16 mouse cellular contexts compared by ENCODE assay signal in the genomic region with DNA sequence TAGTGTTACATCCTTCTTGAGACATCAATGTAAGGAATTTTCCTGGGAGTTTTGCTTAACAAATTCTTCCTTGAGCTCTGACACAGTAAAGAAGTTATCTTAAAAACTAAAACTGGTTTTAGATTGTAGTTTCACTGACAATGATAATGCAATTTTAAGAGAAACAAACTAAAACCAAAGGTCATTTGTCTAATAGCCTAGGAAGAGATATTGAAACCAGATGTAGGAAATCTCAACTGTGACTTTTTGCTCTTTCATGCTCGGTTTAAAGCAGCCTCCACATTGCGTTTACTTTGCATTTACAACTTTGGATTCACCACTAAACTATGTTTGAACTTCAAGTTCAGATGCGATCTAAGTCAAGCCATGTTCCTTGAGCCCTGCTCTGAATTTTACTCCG. TPM values are rescaled to one million over a fixed set of nuclear protein-coding genes. Genes with fewer than 3 reads are reported as not detected.
A peak's percentile ranks its signal among the peaks of the same experiment; 100 is the strongest.
DNase-seq lines count a peak whose midpoint lies in the region; ATAC-seq lines count a peak whose summit lies in the region.
"Had no signal": no experiment of that assay in that cellular context is flagged by ENCODE, and none has a peak within 500 bp of the region (broad histone marks: within the 10 kb centered on the region; RNA-seq: fewer than 3 reads in every experiment).

No protein-coding gene starts in this region.

- no peak overlapping the region for H3K9ac ChIP-seq in lung, embryonic 15.5 days
- no peak overlapping the region for H3K9ac ChIP-seq in neural tube, embryonic 14.5 days (replicated peaks; ENCODE audit: low read depth, low read length)
- H3K9ac ChIP-seq: forebrain, embryonic 13.5 days; heart, embryonic 13.5 days; liver, embryonic 13.5 days had no signal

- H3K9me3 ChIP-seq in lung, embryonic 15.5 days: no peaks in the 10 kb centered on the region
- H3K9me3 ChIP-seq in embryonic facial prominence, embryonic 10.5 days: no peaks in the 10 kb centered on the region
- H3K9me3 ChIP-seq in neural tube, embryonic 14.5 days (ENCODE audit: control insufficient read depth, low read length): no peaks in the 10 kb centered on the region
- H3K9me3 ChIP-seq: forebrain, embryonic 13.5 days; heart, embryonic 13.5 days; liver, embryonic 13.5 days had no signal

- H3K27ac ChIP-seq in lung, embryonic 15.5 days: 0 out of 2 replicates have a peak overlapping the region, but pooled peaks have one; percentile 48
- peak overlapping the region; percentile 81 for H3K27ac ChIP-seq in embryonic facial prominence, embryonic 10.5 days (replicated peaks)
- H3K27ac ChIP-seq in neural tube, embryonic 14.5 days (ENCODE audit: low read depth, low read length): no peak overlapping the region
- H3K27ac ChIP-seq: forebrain, embryonic 13.5 days; heart, embryonic 13.5 days; liver, embryonic 13.5 days had no signal

- no peak for ATAC-seq in lung, embryonic 15.5 days (ENCODE audit: borderline replicate concordance, extremely low read depth, low FRiP score, low TSS enrichment)
- ATAC-seq in neural tube, embryonic 14.5 days (ENCODE audit: low read depth): no peak
- ATAC-seq: Patski had no signal

- peaks cover 9% of the 10 kb centered on the region for H3K4me1 ChIP-seq in lung, embryonic 15.5 days
- peaks cover 27% of the 10 kb centered on the region for H3K4me1 ChIP-seq in embryonic facial prominence, embryonic 10.5 days
- 0 out of 2 replicates have a peak, but pooled peaks cover 4% of the 10 kb centered on the region for H3K4me1 ChIP-seq in neural tube, embryonic 14.5 days (ENCODE audit: control insufficient read depth, insufficient read depth, low read length)
- H3K4me1 ChIP-seq: heart, embryonic 13.5 days; liver, embryonic 13.5 days had no signal

- 37% methylated on average over 4 of the region's 4 CpGs for WGBS in lung, embryonic 15.5 days
- 42% methylated on average over 4 of the region's 4 CpGs for WGBS in embryonic facial prominence, embryonic 10.5 days
- WGBS in neural tube, embryonic 14.5 days: 73% methylated on average over 4 of the region's 4 CpGs

- DNase-seq in lung, postnatal 4 days: no peak
- DNase-seq in embryonic facial prominence, embryonic 10.5 days (ENCODE audit: low spot score): no peak
- DNase-seq in hindlimb bud, embryonic 11.5 days (ENCODE audit: extremely low spot score, low read depth, low spot score): peak; percentile 77
- no peak for DNase-seq in layer of hippocampus, postnatal 10 days (ENCODE audit: low spot score in 2 of 2)
- no peak for DNase-seq in cerebellum, adult 9-10 months
- DNase-seq: adrenal gland, adult 2 months; cerebellum, postnatal 25 days; gastrocnemius, postnatal 10 days; kidney, postnatal 36 days; liver, embryonic 13.5 days had no signal

- no peaks in the 10 kb centered on the region for H3K27me3 ChIP-seq in lung, embryonic 15.5 days
- no peaks in the 10 kb centered on the region; the same call in 1 of the 2 replicates for H3K27me3 ChIP-seq in embryonic facial prominence, embryonic 10.5 days (replicated peaks; ENCODE audit: low read depth, poor library complexity, severe bottlenecking)
- no peaks in the 10 kb centered on the region for H3K27me3 ChIP-seq in neural tube, embryonic 14.5 days (ENCODE audit: control insufficient read depth, insufficient read depth, low read length)
- H3K27me3 ChIP-seq: CH12.LX; forebrain, embryonic 13.5 days; heart, embryonic 13.5 days; liver, embryonic 13.5 days; Patski had no signal

- no peaks in the 10 kb centered on the region for H3K36me3 ChIP-seq in lung, embryonic 15.5 days
- H3K36me3 ChIP-seq in embryonic facial prominence, embryonic 10.5 days (replicated peaks): no peaks in the 10 kb centered on the region
- H3K36me3 ChIP-seq in neural tube, embryonic 14.5 days (ENCODE audit: control insufficient read depth, insufficient read depth, low read length): no peaks in the 10 kb centered on the region
- H3K36me3 ChIP-seq: heart, embryonic 13.5 days; liver, embryonic 13.5 days had no signal

- H3K4me3 ChIP-seq in lung, embryonic 15.5 days: no peak overlapping the region
- peak overlapping the region; percentile 53 for H3K4me3 ChIP-seq in embryonic facial prominence, embryonic 10.5 days
- no peak overlapping the region for H3K4me3 ChIP-seq in neural tube, embryonic 14.5 days (ENCODE audit: low read depth, low read length)
- H3K4me3 ChIP-seq: forebrain, embryonic 13.5 days; heart, embryonic 13.5 days; liver, embryonic 13.5 days had no signal

- H3K4me2 ChIP-seq in lung, embryonic 15.5 days: 0 out of 2 replicates have a peak overlapping the region, but pooled peaks have one; percentile 34
- H3K4me2 ChIP-seq in neural tube, embryonic 14.5 days (ENCODE audit: low read depth, low read length): peak overlapping the region; percentile 35; the same call in 1 of the 2 replicates
- H3K4me2 ChIP-seq: forebrain, embryonic 13.5 days; liver, embryonic 13.5 days had no signal

RNA-seq across cellular contexts. Expression of gene Sema3a, which starts 1.0 kb away (rescaled TPM):
- polyA plus RNA-seq in lung, embryonic 15.5 days (2015; fragmentation: Nextera tagmentation; extraction: Ambion mirVana): 25.3 and 26.8 TPM in 2 replicates
- polyA plus RNA-seq in embryonic facial prominence, embryonic 10.5 days (2016; fragmentation: Nextera tagmentation; extraction: Ambion mirVana): 43.0 and 49.6 TPM in 2 replicates
- 32.0 and 34.6 TPM in 2 replicates for polyA plus RNA-seq in neural tube, embryonic 14.5 days (2014; fragmentation: Nextera tagmentation; extraction: Ambion mirVana)
- 1 to 10 TPM; 4.6 to 4.8 TPM for total RNA-seq in layer of hippocampus, postnatal 10 days (2021)
- total RNA-seq: CH12.LX had no signal
